Mouse (Mus musculus) CH12.LX (cell line): ENCODE measurements around the gene Hdac4.

Experiments used
- POLR2A ChIP-seq: IDR thresholded peaks from 2 replicates; pipeline ENCODE4 v1.6.1; 2011; ENCODE audit warnings: low read depth, mild to moderate bottlenecking, improper control_type of control experiment, low read length
- USF2 ChIP-seq: conservative IDR thresholded peaks from 2 replicates; pipeline ENCODE4 v1.6.1; 2011; ENCODE audit warnings: low read depth, low read length, improper control_type of control experiment
- ZMIZ1 ChIP-seq: IDR thresholded peaks from 2 replicates; pipeline ENCODE4 v1.6.1; 2012; ENCODE audit warnings: low read depth, mild to moderate bottlenecking, inconsistent platforms, low read length, improper control_type of control experiment

DNA sequence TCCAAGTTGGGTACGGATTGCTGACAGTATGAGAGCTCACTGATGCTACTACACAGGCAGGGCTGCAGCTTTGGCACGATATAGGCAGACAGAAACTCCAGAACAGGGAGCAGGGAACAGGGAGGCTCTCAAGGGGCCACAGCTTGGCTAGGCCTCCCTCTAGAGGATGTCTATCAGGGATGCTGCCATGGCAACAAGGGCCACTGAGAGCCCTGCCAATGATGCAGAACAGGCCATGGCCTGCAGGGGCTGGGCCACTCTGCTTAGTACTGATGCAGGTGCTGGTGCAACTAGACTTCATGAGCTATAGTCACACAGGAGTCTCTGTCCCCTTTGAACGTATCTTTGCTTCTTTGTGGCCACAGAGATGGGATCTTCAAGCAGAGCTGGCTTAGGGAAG lies 217.1 kb downstream of the Hdac4 start:
- TF ChIP-seq POLR2A (no peak), USF2 (no peak), ZMIZ1 (no peak)
